Mouse (Mus musculus) layer of hippocampus, adult 11-12 months (tissue): ENCODE measurements around the gene Timp3.

Experiments
- DNase-seq: peaks from one replicate; pipeline ENCODE4 v3.0.0; 2022; ENCODE audit warnings: low spot score

Timp3 gene

DNA sequence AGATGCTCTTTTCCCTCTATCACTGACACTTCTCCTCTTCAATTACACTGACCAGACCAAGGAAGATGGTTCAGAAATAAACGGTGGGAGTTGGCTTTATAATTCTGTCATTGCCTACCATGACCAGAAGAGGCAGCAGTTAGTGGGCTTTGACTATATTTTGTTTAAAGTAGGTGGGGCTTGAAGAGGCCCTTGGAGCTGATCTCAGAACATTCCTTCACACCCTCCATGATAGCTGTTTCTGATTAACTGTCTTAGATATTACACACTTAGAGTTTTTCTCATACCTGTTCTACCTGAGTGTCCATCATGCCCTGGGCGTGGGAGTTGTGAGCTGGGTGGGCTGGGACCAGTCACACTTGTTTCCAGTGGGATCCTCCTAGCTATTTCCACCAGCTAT, 28.5 kb downstream of the Timp3 start:
- DNase-seq, result no peak

DNA sequence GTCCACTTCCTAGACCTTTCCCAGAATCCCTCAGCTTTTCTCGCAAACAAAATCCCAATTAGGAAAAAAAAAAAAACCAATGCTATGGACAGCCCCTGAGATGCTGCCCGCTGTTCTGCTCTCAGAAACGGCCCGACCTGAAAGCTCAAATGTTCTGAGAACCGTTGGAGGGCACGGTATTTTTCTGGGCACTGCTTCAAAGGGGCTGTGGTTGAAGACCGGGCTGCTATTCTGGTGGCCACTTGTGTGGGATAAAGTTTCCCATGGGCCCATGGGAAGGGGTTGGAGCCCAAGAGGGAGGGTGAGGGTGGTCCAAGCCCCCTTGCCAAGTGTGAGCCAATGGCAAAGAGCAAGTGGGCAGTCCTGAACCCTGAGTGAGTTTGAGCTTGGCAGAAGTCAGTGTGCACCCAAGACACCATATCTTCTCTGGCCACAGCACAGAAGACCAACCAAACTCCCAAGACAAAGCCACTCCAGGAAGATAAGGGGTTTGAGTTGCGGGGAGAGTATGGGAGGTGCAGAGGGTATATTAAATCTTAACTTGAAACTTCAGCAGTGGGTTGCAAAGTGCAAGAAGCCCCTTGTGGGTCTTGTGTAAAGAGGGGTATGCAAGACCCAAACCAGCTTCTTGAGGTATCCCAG, 29.2 kb downstream of the Timp3 start:
- no peak for DNase-seq

DNA sequence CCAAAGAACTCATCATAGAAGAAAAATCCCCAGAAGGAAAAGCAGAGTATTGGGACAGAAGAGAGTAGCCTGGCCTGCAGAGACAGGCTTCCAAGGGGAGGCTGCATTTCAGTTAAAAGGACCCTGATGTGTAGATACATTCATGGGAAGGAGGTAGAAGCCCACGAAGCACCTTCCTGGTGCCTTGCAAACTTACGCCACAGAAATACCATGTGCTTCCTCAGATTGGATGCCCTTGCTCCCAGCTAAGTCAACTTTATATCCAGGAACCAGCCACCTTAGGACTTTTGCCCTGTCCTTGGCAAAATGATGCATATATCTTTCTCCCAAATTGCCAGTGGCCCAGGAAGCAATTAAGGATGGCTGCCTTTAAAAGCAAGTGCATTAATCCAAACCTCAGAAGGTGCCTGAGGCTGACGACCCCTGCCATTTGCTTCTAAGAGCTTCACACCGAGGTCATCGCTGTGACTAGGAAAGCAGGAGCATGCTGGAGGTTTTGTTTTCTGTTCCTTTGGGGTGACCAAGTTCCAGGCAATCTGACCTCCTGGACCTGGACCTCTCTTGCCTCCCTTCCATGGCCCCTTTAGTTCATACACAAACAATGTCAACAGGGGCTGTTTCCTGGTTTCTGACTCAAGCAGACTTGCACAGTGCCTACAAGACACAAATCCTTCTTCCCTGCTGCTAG, 31.0 kb downstream of the Timp3 start:
- DNase-seq, result no peak

DNA sequence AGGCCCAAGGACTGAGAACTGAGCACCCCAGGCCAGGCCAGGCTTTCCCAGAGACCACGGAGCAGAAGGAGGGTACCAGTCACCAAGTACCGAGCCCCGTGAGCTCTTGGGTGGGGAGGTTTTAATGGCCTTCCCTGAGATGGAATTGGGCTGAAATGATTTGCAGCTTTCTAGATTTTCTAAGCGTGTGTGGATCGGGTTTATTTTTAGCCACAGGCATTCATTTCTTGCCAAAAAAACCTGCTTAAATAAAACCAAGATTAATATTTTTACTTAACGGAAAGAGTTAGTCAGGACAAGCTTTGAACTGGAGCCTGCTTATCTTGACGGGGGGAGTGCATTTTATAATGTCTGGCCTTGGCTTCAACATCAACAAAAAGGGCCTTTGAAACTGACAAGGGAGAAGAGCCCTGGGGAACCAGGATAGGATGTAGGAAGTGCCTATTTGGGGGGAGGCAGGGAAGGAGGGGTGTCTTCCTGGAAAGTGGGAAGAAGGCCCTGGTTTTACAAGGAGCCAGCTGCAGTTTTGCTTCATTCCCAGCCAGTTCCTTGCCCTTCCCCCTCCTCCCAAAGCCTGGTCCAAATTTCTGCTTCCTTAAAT, 31.6 kb downstream of the Timp3 start:
- no peak for DNase-seq

DNA sequence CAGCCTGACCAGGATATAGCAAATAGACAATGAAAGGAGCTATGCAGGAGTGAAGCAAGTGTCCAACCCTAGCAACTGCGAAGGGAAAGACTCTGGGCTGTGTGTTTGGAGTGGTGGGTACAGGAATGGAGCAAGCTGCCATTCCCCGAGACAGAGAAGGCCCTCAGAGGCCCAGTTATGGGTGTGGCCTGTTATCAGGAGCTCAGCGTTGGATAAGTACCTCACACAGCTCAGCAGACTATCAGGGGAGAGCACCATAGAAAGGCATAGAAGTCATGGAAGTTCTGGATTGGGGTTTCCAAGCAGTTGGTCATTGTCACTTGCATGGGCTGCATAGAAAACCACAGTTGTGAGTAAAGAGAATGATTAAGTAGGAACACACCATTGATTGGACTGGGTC, 32.8 kb downstream of the Timp3 start:
- no peak for DNase-seq

DNA sequence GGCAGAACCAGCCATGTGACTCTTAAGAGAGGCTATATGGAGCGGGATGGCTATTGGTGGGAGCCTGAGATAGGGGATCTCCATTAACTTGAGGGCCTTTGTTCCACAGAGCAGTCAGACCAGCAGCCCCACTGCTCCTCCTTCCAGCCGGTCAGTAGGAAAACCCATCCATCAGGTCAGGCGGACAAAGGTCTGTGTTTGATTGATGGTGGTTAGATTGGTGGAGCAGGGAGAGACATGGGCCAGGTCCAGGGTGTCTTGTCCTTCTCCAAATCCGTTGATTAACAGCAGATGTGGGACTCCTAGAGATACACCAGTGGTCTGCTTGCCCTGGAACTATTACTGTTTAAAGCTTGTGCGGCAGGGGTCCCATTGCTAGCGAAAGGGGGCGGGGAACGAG, 34.4 kb downstream of the Timp3 start:
- DNase-seq, result no peak

DNA sequence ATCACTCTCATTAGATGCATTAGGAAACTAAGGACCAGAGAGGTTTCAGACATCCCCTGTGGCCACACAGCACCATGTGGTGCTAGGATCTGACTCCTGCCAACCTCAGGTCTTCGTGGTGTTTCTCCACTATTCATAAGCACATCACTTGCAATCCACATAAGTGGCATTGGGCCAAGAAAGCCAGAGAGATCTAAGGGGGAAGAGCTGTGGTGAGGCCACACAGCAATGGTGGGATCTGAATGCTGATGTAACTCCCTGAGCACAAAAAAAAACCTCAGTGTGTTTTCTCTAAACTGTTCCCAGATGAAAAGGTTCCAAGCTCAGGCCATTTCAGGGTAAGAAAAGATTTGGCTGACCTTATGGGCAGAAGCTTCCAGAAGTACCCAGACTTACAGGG, 36.3 kb downstream of the Timp3 start:
- DNase-seq, result no peak

DNA sequence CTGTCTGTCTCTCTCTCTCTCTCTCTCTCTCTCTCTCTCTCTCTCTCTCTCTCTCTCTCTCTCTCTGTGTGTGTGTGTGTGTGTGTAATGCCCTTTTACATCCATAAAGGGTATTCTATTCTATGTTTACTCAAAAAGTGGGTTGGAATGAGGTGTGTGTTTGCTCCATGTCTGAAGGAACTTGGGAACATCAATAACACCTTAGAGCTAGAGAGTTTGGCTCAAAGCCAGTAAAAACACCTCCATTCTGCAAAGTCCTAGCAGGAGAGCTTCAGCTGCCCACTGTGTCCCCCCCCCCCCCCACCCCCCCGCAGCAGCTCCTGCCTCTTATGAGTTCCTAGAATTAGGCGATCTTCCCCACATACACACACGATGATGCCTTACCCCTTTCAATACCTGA, 37.1 kb downstream of the Timp3 start:
- DNase-seq, result no peak

DNA sequence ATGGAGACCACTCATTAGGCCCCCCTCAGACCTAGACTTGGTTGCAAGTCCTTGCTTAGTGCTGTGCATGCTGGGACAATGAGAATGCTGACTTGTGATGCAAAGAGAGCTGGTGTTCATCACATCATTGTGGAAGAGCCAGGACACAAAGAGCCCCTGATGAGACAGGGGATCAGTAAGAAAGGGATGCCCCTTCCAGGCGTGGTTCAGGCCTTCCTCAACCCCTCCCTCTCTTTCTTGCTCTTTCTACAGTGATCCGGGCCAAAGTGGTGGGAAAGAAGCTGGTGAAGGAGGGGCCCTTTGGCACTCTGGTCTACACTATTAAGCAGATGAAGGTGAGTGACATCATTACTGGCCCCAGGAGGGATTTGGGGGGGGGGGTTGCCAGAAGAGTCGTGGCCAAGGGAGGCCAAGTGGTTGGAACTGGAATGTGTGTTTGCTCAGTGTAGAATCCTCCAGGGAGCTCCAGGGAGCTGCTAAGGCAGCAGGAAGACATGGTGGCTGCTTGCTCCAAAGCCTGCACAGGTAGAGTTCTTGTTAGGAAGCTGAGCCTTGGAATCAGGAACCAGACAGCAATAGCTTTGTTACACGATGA, 38.0 kb downstream of the Timp3 start:
- no peak for DNase-seq

DNA sequence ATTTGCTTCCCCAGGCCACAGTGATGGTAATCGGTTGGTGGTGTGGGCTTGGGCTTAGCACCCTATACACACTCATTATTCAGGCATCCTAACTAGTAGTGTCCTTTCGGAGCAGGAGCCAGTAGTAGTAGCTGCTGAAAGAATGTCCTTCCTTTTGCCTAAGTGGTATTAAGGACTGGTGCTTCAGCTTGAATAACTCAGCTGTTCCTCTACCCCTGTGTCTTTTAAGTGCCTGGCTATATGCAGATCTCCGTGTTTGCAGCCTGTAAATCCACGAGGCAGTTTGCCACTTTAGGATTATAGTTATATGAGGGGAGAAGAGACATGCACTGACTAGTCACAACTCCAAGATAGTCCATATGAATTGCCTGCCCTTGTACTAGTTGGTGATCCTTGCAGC, 38.9 kb downstream of the Timp3 start:
- DNase-seq, result no peak

DNA sequence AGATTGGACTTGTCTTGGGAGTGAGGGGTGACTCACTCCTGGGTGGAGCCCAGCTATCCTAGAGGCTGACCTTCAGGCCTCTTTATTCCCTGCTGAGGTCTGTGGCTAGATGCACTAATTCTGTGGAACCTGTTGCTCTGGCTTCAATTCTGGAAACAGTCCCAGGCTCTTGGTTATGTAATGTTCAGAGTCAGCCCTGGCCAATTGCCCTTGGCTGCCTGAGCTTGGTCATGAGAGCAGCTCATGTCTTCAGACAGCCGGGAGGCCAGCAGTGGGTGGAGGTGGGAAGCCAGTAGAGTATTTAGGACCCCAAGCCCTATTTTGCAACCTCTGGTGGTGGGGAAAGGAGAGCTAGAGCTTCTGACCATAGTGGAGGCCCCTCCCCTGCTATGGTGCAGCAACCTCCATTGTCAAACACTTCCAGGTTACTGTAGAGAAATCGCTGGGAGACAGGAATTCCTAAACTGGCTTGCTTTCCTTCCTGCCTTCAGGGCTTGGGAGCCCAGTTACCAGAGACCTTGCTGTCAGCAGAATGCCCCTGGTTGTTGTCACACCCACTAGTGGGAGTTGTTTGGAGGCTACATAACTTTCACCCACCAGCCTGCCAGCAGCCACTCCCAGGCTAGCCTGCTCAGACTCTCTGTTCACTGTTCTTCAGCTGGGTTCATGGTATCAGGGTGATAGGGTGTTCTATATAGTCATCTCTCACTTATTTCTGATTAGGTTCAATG, 39.6 kb downstream of the Timp3 start:
- peak; percentile 88 for DNase-seq

DNA sequence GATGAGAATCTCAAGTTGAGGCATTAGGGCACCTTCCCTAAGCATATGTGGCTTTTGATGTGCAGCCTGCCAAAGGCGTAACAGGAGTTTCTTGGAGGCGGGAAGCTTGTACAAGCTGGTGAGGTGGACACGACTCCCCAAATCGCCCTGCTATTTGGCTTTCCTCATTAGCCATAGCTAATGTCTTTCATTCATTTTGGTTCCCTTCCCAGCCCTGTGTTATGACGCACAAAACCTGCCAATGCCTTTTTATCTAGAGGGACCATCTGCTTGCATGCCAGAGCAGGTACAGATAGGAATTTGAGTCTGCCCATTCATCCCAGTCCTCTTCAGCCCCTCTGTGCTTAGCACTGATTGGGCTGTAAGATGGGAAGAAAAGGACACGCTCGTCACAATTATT, 40.2 kb downstream of the Timp3 start:
- DNase-seq, result no peak

DNA sequence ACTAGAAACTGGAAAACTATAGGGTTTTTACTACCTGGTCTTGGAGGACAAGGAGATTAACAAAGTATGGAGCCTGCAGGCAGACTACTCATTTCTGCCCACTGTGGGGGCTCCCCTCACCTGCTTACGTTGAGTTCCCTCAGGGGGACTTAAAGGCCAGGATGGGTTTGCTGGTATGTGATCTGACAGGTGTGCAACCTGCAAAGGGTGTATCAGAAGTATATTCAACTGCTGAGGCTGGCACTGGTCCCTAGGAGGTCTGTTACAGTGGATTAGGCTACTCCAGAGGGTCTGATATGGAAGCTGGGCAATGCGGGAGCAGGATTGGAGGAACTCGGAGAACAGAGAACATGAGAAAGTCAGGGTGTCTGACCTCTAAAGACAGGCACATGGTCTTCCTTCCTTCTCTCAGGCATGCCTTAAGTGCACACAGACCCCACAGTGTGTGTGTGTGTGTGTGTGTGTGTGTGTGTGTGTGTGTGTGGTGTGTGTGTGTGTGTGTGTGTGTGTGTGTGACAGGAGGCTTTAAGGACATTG, 40.9 kb downstream of the Timp3 start:
- DNase-seq, result no peak

DNA sequence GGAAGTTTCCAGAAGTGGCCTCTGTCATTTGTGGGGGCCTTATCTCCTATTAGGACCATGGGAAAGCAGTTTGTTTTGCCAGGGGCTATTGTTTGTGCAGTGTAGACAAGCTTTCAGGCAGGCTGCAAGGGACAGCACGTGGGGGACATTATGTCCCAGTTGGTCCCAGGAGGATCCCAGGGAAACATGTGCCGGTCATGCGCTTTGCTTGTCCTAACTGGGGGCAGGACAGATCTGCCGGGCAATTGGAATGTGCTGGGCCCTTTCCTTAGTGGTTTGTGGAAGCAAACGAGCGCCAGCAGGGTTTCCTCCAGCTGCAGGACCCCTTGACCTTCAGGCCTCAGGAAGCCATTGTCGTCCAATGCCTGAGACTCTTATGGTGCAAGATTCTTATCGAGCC, 41.4 kb downstream of the Timp3 start:
- peak; percentile 21 for DNase-seq

DNA sequence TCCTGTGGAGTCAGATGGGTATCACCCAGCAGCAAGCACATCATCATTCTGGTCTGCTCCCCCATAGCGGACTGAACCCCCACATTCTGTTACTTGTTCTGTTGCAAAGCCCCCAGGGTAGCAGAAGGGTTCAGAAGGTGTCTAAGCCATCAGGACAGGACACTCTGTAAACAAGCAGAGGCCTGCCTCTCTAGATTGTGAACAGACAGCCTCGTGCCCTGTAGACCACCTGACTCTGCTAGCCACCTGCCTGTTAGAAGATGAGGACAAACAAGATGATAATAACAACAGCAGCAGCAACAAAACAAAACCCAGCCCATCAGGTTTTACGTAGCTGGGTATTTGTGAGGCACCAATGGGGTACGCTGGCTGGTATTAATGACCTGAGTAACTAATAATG, 42.0 kb downstream of the Timp3 start:
- DNase-seq, result no peak

DNA sequence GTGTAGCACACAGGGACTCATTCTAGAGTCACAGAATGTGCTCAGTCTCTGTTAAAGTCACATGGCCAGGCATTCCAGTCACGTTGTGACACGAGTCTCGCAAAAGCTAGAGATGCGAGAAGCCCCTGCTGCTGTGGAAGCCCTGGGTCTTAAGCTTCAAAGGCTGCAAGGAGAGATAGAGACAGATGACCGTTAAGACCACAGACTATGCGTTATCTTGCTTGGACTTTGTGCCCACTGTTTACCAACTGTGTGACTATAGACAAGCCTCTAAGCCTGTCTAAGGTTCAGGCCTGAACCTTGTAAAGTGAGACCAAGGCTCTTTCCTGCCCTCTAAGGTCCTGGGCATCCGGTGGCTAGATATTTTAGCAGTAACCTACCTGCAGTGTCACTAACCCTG, 42.5 kb downstream of the Timp3 start:
- no peak for DNase-seq

DNA sequence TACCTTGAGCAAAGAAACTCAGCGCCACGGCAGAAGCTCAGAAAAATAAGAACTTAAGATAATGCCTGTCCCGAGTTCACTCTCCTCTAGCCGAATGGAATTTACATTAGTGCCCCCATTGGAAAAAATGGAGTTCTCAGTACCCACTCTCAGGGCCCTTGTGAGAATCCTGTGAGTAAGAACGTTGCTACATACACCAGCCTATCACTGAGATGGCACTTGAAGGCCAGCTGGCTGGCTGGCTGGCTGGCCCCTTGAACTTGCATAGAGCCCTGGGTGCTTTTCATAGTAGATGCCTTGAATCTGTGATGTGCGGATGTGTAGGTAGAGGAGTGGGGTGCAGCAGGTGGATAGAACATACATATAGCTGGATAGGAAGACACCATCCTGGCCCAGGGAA, 43.2 kb downstream of the Timp3 start:
- DNase-seq, result no peak

DNA sequence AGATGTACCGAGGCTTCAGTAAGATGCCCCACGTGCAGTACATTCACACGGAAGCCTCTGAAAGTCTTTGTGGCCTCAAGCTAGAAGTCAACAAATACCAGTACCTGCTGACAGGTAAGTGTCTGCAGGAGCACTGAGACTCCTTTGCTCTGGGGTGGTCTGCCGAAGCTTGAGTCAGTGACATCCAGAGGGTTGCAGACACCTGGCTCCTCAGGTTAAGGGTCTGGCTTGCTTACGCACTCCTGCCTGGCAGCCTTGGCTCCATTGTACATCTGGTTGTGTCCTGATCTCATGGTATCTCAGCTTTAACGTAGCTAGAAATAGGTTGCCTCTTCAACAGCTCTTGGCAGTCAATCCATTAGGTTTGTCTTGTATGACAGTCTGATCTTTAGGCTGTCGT, 43.8 kb downstream of the Timp3 start:
- no peak for DNase-seq

DNA sequence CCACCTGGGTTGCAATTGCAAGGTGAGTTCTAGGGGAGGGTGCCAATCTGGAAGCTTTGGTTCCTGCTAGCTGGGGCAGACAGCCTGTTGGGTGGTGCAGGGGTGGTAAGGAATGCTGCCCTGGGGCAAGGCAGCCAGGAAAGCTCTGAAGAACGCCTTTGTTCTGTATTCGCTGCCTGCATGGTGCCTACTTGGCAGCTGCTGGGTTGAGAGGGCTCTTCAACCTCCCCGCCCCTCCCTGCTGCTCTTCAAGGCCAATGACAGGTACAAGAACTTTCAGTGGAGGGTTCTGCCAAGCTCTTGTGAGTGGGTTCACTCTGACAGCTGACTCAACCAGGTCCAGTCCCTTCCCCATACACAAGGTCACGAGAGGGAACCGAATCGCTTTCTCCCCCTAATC, 44.5 kb downstream of the Timp3 start:
- DNase-seq, result no peak

DNA sequence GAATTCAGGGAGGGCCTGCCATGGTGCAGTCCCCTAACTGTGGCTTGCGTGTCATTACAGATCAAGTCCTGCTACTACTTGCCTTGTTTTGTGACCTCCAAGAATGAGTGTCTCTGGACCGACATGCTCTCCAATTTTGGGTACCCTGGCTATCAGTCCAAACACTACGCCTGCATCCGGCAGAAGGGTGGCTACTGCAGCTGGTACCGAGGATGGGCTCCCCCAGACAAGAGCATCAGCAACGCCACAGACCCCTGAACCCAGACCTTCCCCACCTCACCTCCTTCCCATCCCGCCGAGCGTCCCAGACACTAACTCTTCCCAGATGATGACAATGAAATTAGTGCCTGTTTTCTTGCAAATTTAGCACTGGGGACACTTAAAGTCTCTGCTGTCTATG, 45.5 kb downstream of the Timp3 start:
- no peak for DNase-seq

DNA sequence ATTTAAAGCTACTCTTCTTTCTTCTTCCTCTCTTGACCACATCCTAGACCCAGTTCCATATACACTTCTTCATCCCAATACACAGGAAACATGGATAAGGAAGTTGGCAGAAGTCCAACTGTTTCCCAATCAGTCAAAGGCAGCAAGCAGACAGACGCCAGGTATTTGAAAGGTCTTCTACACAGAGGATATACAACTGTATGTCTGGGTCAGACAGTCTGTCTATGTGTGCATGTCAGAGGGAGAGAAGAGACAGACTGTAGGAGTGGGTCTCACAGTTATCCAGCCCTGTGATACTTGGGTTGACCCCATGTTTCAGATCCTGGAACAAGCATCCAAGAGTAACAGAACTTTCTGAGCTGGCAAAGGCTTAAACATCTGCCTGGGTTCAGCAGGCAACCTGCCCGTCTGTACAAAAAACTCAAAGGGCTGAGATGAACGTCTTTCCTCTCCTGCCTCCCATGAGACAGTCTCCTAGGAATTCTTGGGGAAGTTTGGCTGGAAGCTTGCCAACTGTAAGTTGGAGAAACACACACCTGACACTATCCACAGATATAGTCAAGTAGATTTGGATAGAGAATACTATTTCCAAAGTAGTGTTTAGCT, 46.2 kb downstream of the Timp3 start:
- DNase-seq, result no peak

DNA sequence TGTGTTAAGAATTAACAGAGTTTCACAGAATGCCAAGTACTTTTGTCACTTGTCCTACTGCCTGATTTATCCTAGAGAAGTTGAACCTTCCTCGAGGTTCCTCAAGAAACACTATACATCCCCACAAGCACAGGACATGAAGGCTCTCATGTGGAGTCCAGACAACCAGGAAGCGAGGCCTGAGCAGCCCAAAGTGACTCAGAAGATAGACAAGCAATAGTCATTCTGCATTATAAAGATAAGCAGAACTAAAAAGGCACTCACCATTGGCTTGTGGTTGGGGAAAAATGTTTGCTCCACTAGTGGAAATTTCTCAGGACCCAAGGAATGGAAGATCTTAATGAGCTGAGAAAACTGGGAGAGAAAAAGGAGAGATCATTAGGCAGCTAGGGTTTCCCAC, 51.1 kb downstream of the Timp3 start:
- no peak for DNase-seq
